Mouse (Mus musculus): ENCODE results near the gene Spint1.

GRCm38 (mm10) chr2:119249592-119250061 is 12.5 kb downstream of the Spint1 start:
- TF ChIP-seq TAL1 (conservative IDR thresholded peaks at IDR 0.05; ENCODE audit: low read depth, low read length) = no peak
- no peak for TF ChIP-seq CTCF (IDR thresholded peaks at IDR 0.05; ENCODE audit: low read depth, low read length)
- no peak for TF ChIP-seq GATA1 (IDR thresholded peaks at IDR 0.05; ENCODE audit: borderline replicate concordance, low read length)
- no peak for TF ChIP-seq POLR2AphosphoS5 (IDR thresholded peaks at IDR 0.05; ENCODE audit: insufficient replicate concordance, low read depth, low read length)
- no peak for TF ChIP-seq GATA2 (IDR thresholded peaks at IDR 0.05; ENCODE audit: borderline replicate concordance, low read depth, low read length)
